Mouse (Mus musculus): ENCODE data around the gene Cat.
A peak's percentile ranks its signal among the peaks of the same experiment; 100 is the strongest.

The Cat gene

DNA sequence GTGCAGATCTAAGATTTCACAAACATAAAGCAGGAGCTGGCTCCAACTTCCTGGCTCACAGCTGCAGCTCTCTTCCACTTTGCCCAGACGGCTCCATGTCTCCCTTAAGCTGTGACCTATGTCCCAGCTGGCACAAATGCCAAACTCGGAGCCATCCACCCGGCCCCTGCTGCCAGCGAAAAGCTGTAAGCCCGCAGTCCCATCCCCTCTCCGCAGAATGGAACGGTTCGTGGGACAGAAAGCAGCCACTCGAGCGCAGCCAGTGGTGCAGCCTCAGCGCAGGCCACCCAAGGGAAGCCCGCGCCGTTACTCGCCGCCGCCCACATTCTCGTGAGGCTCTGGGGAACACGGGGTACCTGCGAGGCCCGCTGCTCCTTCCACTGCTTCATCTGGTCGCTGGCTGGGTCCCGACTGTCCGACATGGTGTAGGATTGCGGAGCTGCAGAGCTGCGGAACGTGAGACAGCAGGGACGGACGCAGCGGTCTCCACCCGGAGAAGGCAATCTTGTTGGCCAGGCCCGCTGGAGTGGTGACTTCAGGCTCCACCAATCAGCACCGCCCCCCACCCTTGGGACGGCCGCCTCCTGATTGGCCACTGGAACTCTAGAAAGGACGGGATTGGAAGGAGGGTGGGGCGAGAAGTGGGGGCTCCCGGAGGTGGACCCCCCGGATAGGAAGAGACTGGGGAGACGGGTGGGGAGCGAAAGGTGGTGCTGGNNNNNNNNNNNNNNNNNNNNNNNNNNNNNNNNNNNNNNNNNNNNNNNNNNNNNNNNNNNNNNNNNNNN lies at the start of gene Cat:
Gene Cat (minus strand): TSS at position 544 of the 785 bp plus-strand sequence.
- DNase-seq (ENCODE audit: low spot score), result peak; percentile 98

DNA sequence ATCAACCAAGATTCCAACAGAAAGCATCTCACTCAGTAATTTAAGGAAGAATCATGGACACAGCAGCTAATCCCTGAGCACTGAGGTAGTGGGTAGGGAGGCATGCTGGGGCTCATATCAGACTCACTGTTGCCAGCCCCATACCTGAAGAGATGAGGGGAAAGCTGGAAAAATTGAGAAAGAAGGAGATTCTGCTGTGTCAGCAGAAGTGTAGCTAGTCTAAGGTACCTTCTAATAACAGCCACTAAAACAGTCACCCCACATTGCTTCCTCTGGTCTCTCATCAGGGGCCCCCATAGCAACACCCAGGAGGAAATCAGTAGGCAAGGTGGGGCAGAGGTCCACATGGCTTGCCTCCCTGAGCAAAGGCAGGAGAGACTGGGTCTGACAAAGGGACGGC lies 40.6 kb upstream of the Cat start:
- DNase-seq (ENCODE audit: low spot score), result no peak

DNA sequence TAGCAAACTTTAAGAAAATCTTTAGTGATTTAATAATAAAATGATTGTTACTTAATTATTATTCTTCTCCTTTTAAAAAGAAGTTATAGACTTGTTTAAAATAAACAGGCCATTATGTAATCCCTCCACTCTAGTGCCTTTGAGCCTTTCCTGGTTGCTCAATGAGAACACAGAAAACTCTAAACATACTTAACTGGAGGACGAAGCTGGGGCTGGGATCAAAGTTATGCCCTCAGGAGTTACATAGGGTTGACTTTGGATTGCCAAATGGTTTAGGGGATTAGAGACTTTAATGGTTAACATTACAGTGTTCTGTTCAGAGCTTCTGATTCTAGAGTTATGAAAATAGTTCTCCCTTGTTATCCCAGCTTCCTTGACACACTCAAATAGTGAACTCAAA lies 31.5 kb upstream of the Cat start:
- no peak for DNase-seq (ENCODE audit: low spot score)

DNA sequence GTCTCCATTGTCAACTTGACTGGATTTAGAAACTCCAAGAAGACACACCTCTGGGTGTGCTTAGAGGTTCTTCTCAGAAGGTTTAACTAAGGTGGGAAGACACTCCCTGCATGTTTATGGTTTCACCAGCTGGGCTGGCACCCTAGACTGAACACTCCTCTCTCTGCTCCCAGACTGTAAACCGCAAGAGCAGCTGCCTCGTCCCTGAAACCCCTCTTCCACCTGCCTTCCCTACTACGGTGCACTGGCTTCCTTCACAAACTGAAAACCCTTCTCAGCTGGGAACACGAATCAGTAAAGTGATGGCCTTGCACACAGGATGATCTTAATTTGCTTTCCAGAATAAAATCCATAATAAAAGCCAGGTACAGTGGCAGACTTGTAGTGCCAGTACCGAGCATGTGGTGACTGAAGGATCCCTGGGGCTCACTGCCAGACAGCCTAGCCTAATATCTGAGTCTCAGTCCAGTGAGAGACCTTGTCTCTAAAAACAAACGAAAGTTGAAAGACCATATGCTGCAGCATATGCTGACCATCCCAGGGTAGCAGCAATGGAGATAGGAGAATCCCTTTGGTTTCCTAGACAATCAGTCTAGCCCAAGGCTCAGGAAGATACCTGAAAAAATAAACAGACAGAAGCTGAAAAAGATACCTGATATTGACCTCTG lies 30.7 kb upstream of the Cat start:
- no peak for DNase-seq (ENCODE audit: low spot score)

DNA sequence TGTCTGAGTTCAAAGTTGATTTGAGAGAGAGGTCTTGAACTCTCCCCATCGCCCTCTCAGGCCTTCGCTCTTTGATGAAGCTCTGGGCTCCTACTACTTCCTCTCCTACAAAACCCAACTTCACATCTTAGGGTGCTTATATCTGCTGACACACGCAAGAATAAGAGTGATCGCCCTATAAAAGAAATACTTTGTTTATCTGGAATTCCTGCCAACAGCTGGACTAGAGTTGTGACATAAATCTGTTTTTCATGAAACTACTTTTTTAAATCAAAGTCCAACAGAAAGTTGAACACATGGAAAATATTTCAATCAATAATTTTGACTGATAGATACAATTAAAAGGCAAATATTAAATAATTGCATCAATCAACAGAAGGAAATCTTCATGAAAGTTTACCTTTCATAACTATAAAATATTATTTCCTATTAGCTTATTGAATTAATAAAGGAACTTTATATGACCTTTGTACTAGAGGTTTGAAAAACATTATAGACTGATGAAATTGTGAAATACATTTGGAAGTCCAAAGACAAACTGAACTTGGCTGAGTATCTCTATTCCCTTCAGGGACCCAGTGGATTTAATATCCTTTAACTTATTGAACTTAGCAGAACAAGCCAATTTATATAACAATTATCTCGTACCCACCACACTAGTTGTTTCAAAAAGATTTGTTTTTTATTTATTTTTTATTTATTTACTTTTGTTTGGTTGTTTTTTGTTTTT lies 27.3 kb upstream of the Cat start:
- DNase-seq (ENCODE audit: low spot score), result no peak

DNA sequence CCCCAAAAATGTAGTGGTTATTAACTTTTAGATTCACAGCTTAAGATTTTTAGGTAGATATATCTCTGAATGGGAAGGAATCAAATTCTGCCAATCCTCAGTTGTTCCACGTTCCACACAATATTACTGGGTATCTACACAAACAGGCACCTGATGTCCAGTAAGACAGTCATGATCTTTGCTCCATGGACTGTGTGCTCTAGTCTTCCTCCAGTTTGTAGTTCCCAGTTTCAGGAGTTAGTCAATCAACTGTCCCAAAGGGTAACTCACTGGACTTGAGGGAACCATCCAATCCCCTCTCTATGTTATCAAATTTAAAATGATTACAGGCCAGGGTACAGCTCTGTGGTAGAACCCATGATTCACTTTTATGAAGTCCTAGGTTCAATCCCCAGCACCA lies 26.7 kb upstream of the Cat start:
- no peak for DNase-seq (ENCODE audit: low spot score)

DNA sequence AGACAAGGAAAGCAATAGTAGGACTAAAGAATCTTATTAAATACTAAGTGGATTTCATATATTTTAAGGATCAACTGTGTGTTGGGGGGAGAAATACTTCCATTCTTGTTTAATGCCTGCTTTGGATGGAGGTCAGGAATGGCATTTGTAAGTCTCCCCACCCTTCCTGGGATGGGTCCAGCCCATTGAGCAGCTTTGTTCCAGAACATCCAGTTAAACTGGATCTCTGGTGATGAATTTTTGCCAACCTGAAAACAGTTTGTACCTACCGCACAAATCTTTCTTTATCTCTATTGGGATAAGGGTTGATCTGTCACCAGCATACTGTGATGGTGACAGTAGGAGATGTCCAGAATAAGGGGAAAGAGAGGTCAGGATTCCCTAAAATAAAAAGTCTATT lies 26.1 kb upstream of the Cat start:
- DNase-seq (ENCODE audit: low spot score), result no peak

DNA sequence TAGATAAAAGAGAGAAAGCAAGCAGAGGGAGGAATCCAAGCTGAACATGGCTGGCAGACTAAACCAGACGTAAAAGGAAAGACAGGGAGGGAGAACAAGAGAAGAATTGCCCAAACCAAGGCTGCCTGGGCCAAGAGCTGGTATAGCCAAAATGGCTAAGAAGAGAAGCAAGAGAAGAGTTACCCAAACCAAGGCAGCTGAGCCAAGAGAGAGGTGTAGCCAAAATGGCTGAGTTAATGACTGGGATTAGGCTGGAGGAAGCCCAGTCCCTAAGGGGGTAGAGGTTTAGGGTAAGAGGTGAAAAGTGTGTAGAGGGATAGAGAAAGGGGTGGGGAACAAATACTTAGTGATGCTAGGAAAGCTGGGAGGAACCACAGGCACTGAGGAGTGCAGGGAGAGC lies 22.7 kb upstream of the Cat start:
- DNase-seq (ENCODE audit: low spot score), result no peak

DNA sequence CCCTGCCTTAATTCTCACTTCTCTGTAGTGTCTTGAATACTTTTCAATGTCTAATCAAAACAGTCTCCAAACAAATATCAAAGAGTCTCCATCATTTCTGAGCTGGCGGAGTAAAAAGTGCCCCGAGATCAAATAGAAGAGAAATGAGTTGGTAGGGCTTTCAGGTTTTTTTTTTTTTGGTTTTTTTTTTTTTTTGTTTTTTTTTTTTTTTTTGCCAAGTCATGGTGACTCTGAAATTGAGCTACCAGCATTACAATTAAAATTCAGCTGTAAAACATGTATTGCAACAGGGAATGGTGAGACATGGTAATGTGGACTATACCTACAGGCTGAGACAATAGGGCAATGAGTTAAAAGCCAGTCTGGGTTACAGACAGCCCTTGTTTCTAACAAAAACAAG lies 21.0 kb upstream of the Cat start:
- DNase-seq (ENCODE audit: low spot score), result no peak

DNA sequence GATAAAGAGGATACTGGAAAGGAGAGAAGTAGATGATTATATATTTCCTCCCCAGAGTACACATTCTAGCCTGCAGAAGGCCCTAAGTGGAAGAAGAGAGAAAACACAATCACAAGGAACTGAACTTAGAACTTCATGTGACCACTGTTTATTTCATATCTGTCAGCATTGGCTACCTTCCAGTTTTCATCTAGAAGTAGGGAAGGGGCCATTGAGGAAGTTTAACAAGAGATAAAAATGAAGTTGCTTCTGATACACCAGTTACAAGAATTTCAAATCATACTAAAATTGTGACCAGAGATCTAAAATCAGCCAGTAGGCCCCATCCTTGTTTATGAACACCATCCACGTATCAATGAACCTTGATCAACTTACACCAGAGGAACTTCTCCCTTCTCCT lies 19.5 kb upstream of the Cat start:
- DNase-seq (ENCODE audit: low spot score), result no peak

DNA sequence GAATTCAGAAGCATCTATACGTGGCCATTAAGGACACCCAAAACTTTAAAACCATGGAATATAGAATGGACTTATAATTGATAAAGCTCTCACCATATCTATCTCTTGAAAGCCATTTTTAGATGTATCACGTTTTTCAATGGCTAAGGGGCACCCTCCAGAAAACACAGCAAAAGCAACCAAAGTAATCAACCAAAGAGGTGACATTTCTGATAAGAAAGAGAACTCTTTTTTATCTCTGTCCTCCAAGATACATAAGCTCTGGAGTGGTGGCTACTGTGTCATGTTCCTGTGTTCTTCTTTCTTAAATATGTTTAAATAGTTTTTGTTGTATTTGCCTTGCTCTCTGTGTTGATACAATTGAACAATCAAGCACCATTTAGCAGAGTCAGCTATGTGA lies 15.8 kb upstream of the Cat start:
- no peak for DNase-seq (ENCODE audit: low spot score)

DNA sequence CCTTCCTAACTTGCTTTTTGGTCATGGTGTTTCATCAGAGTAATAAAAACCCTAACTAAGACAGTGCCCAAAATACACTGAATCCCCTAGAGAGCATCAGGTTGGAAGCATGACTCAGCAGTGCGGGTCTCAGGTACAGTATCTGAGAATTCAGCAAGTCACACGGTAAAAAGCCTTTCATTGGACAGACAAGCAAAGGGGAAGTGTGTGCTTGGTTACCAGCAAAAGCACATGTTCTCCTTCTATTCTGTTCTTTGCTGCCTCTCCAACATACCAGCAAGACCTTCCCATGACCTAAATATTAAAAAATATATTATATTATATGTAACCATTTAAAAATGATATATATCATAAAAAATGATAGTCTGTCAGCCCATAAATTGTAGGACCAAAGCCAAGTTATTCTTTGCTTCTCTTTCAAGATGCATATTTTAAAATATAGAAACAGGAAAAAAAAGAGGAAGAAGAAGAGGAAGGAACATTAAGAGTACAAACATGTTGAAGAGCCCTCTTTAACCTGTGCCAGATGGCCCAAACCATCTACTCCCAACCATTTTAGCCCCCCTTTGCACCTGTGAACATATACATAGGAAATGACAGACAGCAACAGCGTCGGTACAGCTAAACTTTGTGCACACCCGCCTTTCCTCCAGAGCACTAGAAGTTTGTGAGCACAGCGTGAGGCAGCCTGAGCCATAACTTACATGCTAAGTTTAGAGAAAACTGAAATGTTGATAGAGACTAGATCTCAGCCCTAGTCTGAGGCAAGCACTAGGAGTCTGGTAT lies 10.9 kb upstream of the Cat start:
- DNase-seq (ENCODE audit: low spot score), result no peak

DNA sequence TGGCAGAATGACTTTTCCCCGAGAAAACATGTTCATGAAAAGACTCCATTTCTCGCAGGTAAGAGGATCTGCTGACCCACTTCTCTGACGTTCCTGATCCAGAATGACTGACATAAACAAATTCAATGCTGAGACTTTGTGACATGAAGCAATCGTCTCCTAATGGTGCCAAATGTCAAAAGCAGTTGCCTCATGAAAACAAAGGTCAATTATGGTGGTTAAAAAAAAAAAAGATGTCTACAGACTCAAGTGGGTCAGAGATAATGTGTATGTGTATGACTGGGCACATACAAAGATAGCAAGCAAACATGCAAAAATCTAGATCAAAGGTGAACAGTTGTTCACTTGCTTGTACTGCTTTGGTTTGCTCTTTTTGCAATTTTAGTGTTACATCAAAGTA lies 8.9 kb upstream of the Cat start:
- no peak for DNase-seq (ENCODE audit: low spot score)

DNA sequence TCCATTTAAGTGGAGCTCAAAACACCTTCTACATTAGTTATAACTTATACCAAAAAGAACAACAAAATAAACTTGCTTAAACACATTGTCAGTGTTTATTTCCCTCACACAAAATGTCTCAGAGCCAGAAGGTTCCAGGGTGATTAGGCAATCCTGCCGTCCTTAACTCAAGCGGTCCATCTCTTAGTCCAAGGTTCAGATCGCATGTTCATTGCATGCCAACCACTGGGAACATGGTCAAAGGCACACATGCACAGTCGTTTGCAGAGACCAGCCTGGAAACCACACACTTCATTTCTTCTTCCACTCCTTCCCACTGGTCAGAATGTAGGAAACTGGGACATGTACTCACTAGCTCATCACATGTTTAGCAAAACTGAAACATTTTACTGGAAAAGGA lies 7.6 kb upstream of the Cat start:
- no peak for DNase-seq (ENCODE audit: low spot score)

DNA sequence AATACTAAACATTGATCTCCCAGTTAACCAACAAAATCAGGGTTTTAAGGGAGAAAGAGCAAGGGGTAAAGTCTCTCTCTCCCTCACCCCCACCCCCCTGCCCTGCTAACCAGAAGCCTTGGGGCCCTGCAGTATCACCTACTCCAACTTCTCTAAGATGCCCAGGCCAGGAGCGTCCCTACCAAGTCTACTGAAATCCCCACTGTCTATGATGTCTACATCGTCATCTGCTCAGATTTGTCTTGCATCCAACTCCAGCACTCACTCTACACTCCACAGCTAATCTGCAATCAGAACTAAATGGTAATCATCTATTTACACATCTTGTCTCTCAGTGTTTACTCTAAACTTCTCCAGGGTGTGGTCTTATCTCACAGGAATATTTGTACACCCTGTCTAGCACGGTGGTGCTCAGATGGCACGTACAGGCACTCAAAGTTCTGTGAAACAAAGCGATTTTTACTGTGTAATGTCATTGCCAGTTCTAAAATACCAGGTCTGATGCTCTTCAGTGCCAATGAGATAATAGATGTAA lies 907 bp downstream of the Cat start:
- DNase-seq (ENCODE audit: low spot score), result no peak

DNA sequence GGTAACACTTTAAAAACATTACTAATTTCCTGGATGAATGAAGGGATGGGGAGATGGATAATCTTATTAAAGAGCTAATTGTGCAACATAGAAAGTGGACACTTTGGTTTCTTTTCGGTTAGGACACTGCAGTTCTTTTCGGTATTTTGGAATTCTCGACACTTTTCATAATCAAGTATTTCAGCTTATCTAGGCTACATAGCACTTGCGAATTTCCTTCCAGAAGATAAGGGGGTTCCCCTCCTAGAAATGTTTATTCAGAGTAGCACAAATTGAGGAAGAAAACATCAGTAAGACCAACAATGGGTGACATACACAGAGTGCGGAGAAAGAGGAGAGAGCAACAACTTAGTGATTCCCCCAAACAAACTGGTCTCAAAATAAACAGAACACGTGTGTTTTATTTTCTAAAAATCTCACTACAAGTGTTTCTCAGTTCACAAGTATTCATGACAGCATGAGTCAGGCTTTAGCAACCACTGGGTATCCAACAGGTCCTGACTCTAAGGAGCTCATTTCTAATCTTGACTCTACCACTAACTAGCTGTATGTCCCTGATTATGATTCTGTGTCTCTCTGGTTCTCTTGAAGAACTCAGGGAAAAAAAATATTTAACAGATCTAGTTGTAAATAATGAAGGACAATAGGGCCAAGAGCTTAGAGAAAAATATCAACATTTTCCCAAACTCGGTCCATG lies 1.5 kb downstream of the Cat start:
- no peak for DNase-seq (ENCODE audit: low spot score)

DNA sequence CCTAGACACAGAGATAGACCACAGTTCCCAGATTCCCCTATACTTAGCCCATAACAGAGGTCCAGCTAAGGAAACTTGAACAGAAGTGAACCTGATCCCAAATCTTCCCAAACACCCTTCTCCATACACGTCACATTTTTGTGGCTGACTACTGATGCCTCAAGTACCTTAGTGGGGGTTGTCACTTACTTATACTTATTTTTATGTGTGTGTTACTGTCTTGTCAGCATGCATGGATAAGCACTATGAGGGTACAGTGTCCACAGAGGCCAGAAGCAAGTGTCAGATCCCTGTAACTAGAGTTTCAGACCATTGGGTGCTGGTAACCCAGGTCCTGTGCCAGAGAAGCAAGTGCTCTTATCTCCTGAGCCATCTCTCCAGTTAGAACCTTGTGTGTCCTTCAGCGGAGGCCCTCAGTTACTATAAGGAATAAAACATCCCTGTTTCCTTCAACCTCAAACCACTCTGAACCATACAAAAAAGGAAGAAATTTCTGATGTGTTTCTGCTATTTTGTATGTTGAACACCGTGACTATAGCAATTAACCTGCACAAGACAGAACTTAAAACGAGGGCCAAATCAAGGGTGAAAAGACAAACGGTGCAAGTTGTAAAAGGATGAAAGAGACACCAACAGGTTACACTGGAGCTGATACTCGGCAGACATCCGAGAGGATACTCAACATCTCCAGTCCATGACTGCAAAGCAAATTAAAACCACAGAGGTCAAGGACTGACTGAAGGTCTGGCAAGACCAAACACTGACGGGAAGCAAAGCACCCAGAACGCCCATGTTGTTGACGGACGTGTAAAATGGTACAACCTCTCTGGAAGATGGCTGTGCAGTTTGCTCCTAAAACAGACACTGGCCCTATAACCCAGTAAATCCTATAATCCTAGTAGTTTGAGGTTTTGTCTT lies 3.4 kb downstream of the Cat start:
- DNase-seq (ENCODE audit: low spot score), result no peak

DNA sequence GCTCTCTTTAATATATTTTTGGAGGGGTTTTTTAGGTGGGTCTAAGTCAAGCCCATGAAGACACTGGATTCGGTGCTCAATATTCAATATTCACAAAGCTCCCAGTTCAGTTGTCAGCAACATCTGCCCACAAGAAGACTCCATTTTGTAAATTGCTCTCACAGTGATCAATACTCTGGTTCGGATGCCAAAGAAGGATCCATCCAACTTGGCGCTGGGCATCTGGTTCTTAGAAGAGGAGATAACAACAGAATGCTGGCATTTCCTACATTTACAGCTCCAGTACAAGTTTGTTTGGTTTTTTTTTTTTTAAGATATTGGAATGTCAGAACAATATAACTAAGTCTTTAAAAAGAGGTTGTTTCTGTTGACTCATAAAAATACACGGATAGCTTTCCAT lies 4.1 kb downstream of the Cat start:
- DNase-seq (ENCODE audit: low spot score), result no peak

DNA sequence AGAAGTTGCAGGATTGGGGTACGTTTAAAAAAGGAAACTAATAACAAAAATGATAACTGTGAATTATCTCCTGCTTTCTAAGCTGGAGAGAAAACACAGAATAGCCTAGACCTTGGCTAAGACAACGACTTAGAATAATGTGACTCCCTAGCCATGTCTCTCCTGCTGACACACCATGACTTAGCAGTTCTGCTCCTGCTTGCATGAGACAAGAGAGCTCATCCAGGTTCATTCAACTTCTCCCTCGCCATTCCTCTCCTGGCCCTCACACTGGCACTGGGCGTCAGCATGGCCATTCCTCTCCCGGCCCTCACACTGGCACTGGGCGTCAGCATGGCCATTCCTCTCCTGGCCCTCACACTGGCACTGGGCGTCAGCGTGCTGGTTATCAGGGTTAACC lies 4.7 kb downstream of the Cat start:
- no peak for DNase-seq (ENCODE audit: low spot score)

DNA sequence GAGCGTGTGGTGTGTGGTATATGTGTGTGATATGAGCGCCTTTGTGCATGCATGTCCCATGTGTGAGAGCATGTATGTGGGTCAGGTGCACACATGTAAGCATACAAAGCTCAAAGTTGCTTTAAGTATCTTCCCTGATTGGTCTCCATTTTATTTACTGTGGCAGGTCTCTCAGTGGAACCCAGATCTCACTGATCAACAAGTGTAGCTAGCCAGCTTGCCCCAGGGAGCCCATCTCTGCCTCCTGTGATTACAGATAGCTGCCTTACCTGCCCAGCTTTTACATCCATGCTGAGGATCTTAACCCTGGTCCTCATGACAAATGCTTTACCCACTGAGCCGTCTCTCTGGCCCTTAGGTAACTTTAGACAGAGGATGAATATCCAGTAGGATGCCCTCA lies 6.6 kb downstream of the Cat start:
- DNase-seq (ENCODE audit: low spot score), result no peak

DNA sequence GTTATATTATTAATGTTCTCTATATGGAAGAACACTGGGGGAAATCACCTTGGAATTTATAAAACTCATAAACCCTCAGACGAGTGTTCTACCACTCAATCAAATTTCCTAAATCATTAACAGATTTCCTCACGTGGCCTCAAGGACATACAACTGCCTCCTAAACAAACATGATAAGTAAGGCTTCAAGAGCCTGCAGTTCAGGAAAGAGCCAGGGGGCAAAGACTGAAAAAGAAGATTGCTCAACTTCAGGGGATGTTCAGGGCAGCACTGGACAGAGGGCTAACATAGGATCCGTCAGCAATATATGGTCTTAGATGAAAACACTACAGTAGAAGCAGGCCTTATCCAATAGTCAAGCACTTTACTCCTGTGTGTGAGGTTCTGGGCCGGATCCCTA lies 7.5 kb downstream of the Cat start:
- DNase-seq (ENCODE audit: low spot score), result no peak

Data from embryo, embryonic 10.5 days (tissue).